Mouse (Mus musculus) liver, embryonic 12.5 days (tissue): ENCODE measurements around the gene Mgst2. TPM values are rescaled to one million over a fixed set of nuclear protein-coding genes. Genes with fewer than 3 reads are reported as not detected.

Source experiments
- ATAC-seq: fragments of 200-750 bp; cut with Nextera tagmentation; 2 replicates; pipeline ENCODE4 v1.8.0; 2017; ENCODE audit warnings: moderate number of reproducible peaks, mild to moderate bottlenecking, moderate library complexity
- H3K27ac ChIP-seq: fragments of 300-500 bp; sonication (generic); 2 replicates; pipeline ENCODE4 v1.5.1; 2016; ENCODE audit warnings: mild to moderate bottlenecking
- H3K27me3 ChIP-seq: fragments of 300-500 bp; sonication (generic); replicated peaks from 2 replicates; pipeline ENCODE4 v1.6.1; 2016; ENCODE audit warnings: mild to moderate bottlenecking, moderate library complexity
- H3K36me3 ChIP-seq: fragments of 300-500 bp; sonication (generic); 2 replicates; pipeline ENCODE4 v1.6.1; 2016; ENCODE audit warnings: mild to moderate bottlenecking, moderate library complexity
- H3K4me1 ChIP-seq: fragments of 300-500 bp; sonication (generic); 2 replicates; pipeline ENCODE4 v1.6.1; 2016
- H3K4me2 ChIP-seq: fragments of 300-500 bp; sonication (generic); 2 replicates; pipeline ENCODE4 v1.6.1; 2016; ENCODE audit warnings: mild to moderate bottlenecking, moderate library complexity
- H3K4me3 ChIP-seq: fragments of 300-500 bp; sonication (generic); 2 replicates; pipeline ENCODE4 v1.5.1; 2016; ENCODE audit warnings: mild to moderate bottlenecking, moderate library complexity
- H3K9ac ChIP-seq: fragments of 300-500 bp; sonication (generic); 2 replicates; pipeline ENCODE4 v1.6.1; 2016; ENCODE audit warnings: mild to moderate bottlenecking, moderate library complexity
- H3K9me3 ChIP-seq: fragments of 300-500 bp; sonication (generic); replicated peaks from 2 replicates; pipeline ENCODE4 v1.6.1; 2016; ENCODE audit warnings: mild to moderate bottlenecking, moderate library complexity
- WGBS: fragments of 180-500 bp; shearing (Covaris S2); methylation state at CpG from one replicate; pipeline ENCODE4 v1.1.7; 2016; ENCODE audit not compliant: insufficient replicate concordance; 5-methylcytosine and 5-hydroxymethylcytosine counted together
- polyA plus RNA-seq: library from polyadenylated mRNA; unstranded; fragments of >200 nt; fragmentation: Nextera tagmentation; extraction: Ambion mirVana; gene quantifications from 2 replicates; pipeline ENCODE4 v1.2.1, GENCODE M21; 2016

Mgst2 gene
- polyA plus RNA-seq, 1 experiment from 2014 or later: 16.5 TPM

DNA sequence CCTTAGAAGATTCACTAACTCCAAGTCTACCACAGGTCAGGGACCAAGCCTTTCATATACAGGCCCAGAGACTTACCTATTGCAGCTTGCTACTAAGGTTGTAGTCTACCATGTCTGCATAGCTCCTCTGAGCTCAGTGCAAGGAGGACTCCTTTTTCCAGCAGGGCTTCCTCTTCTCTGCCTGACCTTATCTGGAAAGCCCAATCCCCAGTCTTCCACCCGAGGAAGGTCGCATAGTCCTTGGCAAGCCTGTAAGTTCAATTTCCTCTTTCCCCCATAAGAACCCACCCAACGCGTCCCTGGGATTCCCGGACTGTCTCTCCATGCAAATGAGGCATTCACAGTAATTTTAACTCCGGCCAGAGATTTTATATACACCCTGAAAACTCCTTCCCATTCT, 66.1 kb downstream of the Mgst2 start:
- Histone ChIP-seq H3K27ac (peak overlapping the region; percentile 98), H3K9me3 (no peaks in the 10 kb centered on the region), H3K36me3 (no peaks in the 10 kb centered on the region), H3K27me3 (no peaks in the 10 kb centered on the region), H3K4me3 (no peak overlapping the region), H3K4me2 (no peak overlapping the region), H3K9ac (no peak overlapping the region), H3K4me1 (peaks cover 76% of the 10 kb centered on the region)
- 32% methylated on average over 6 of the region's 6 CpGs for WGBS
- ATAC-seq: no peak

DNA sequence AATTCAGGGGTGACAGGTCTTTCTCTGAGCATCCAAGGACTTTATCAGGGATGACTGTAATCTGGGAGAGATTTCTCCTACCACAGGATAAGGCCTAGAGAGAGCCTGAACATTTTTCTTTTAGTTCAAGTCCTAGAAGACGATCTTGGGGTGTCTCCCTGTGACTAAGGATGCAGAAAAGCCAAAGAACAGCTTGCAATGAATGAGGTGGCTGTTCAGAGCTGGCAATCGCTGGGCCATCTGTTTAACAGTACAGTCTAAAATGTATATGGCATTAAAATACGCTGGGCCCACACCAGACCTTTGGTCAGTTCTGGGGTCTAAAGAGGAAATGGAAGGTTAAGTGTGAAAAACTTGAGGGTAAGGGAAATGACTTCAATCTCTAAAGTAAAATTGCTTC, 67.3 kb downstream of the Mgst2 start:
- peak overlapping the region; percentile 69 for H3K4me2 ChIP-seq
- peaks cover 84% of the 10 kb centered on the region for H3K4me1 ChIP-seq
- peak overlapping the region; percentile 98 for H3K27ac ChIP-seq
- peak overlapping the region; percentile 32 for H3K9ac ChIP-seq
- 0 out of 2 replicates have a peak overlapping the region, but pooled peaks have one; percentile 32 for H3K4me3 ChIP-seq
- H3K9me3 ChIP-seq: no peaks in the 10 kb centered on the region
- WGBS: 39% methylated on average over 3 of the region's 3 CpGs
- no peaks in the 10 kb centered on the region for H3K36me3 ChIP-seq
- no peaks in the 10 kb centered on the region for H3K27me3 ChIP-seq
- no peak for ATAC-seq

DNA sequence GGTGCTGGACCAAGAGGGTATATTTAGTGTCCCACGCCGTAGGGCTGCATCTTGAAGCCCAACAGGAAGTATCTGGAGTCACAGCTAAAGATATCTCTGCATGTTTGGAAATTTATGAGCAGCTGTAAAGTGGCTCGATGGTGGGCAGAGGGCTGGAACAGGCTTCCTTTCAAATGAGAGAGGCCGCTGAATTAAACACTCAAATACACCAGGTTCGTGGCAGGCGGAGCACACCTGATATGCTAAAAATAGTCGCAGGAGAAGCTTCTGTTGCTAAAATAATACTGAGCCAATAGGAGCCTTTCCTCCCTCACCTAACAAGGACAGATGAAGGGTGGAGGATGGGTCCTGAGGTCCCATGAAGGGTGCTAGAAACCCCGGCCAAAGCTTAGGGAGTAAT, 67.8 kb downstream of the Mgst2 start:
- peak overlapping the region; percentile 69 for H3K4me2 ChIP-seq
- H3K27me3 ChIP-seq: no peaks in the 10 kb centered on the region
- H3K27ac ChIP-seq: peak overlapping the region; percentile 98
- peaks cover 89% of the 10 kb centered on the region for H3K4me1 ChIP-seq
- peak overlapping the region; percentile 32 for H3K9ac ChIP-seq
- 15% methylated on average over 8 of the region's 8 CpGs for WGBS
- H3K4me3 ChIP-seq: peak overlapping the region; percentile 32
- no peaks in the 10 kb centered on the region for H3K36me3 ChIP-seq
- no peaks in the 10 kb centered on the region for H3K9me3 ChIP-seq
- ATAC-seq: peak; percentile 79

DNA sequence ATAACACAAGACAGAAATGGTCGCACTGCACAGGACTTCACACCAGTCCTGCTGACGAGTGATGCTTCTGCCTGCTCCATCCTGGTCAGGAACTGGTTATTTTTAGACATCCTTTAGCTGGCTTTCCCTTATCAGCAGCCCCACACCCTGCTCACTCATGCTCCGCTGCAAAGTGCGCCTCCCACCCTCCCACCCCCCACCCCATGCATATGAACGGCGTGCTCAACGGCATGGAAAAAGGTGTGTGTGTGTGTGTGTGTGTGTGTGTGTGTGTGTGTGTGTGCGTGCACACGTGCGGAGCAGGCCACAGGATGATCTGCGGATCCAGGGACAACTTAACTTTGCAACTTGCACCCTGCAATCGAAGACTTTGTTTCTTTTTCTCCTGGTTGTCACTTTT, 68.3 kb downstream of the Mgst2 start:
- peaks cover 93% of the 10 kb centered on the region for H3K4me1 ChIP-seq
- 8% methylated on average over 12 of the region's 12 CpGs for WGBS
- peak overlapping the region; percentile 98 for H3K27ac ChIP-seq
- H3K27me3 ChIP-seq: no peaks in the 10 kb centered on the region
- peak; percentile 98 for ATAC-seq
- no peaks in the 10 kb centered on the region for H3K36me3 ChIP-seq
- peak overlapping the region; percentile 51 for H3K9ac ChIP-seq
- H3K9me3 ChIP-seq: no peaks in the 10 kb centered on the region
- H3K4me2 ChIP-seq: peak overlapping the region; percentile 69
- H3K4me3 ChIP-seq: peak overlapping the region; percentile 32

- H3K4me2 ChIP-seq: peak overlapping the region; percentile 69
- H3K9me3 ChIP-seq: no peaks in the 10 kb centered on the region
- peak overlapping the region; percentile 32; the same call in 1 of the 2 replicates for H3K4me3 ChIP-seq
- peaks cover 94% of the 10 kb centered on the region for H3K4me1 ChIP-seq
- no peak for ATAC-seq
- peak overlapping the region; percentile 51 for H3K9ac ChIP-seq
- WGBS: 55% methylated on average over 14 of the region's 14 CpGs
- H3K36me3 ChIP-seq: no peaks in the 10 kb centered on the region
- H3K27ac ChIP-seq: peak overlapping the region; percentile 98
- H3K27me3 ChIP-seq: no peaks in the 10 kb centered on the region
Measured at GRCm38 (mm10) chr3:51729109-51729918, 69.2 kb downstream of the Mgst2 start.

DNA sequence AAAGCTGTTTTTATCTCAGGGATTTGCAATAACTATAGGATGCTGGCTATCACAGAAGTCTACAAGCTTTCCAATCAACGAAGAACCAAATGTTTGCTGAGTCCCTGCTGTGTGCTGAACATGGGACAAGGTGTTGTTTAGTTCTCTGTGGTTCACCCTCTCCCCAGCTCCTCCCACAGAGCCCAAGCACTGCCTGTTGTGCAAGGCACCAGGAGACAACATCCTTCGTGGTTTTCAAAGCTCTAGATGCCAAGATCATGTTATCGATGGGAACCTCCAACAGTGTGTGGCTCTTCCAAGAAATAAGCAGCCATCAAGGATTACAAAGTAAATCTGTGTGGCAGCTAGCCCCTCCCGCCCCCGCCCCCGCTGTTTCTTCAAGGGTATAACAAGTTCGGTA, 70.5 kb downstream of the Mgst2 start:
- H3K9ac ChIP-seq: no peak overlapping the region
- no peak overlapping the region for H3K4me2 ChIP-seq
- WGBS: 51% methylated on average over 7 of the region's 7 CpGs
- no peak overlapping the region for H3K4me3 ChIP-seq
- no peak overlapping the region for H3K27ac ChIP-seq
- H3K36me3 ChIP-seq: no peaks in the 10 kb centered on the region
- no peaks in the 10 kb centered on the region for H3K27me3 ChIP-seq
- peaks cover 83% of the 10 kb centered on the region for H3K4me1 ChIP-seq
- H3K9me3 ChIP-seq: no peaks in the 10 kb centered on the region
- no peak for ATAC-seq

DNA sequence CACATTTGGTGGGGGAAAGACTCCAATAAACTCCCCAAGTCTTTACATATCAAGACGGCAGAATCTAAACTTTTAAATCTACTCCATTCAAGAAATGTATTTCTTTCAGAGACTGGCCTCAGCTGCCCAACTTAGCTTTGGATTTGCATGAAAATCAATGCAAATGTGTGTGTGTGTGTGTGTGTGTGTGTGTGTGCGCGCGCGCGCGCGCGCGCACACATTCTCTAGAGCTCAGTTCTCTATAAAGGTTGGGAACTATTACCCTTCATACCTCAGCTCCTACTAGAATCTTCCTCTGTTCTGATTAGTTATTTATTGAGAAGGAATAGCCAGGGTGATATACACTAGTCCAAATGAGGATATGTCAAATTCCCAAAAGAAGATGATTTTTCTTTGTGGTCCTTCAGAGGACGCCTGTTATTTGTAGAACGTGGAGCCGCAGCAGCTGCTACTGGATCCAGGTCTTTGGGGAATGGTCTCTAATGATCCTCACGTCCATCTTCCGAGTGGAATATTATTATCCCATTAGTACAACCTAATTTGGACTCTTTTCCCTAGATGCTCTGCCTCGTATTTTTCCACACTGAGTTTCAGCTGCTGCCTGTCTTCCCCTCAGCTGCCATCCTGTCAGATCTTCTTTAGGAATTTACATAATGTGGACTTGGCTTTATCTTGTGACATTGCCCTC, 71.9 kb downstream of the Mgst2 start:
- no peak overlapping the region for H3K4me3 ChIP-seq
- H3K27ac ChIP-seq: no peak overlapping the region
- H3K4me2 ChIP-seq: no peak overlapping the region
- no peaks in the 10 kb centered on the region for H3K9me3 ChIP-seq
- no peak overlapping the region for H3K9ac ChIP-seq
- H3K36me3 ChIP-seq: no peaks in the 10 kb centered on the region
- no peak for ATAC-seq
- no peaks in the 10 kb centered on the region for H3K27me3 ChIP-seq
- H3K4me1 ChIP-seq: peaks cover 83% of the 10 kb centered on the region
- WGBS: 89% methylated on average over 16 of the region's 16 CpGs

Other genes starting within 250 kb of the Mgst2 start
- gene Naa15, start 245.2 kb upstream of the Mgst2 start, polyA plus RNA-seq: 41.9 and 49.9 TPM in 2 replicates
- gene Rab33b, start 176.4 kb upstream of the Mgst2 start, polyA plus RNA-seq: 6.5 and 7.6 TPM in 2 replicates
- gene Setd7, start 99.5 kb upstream of the Mgst2 start, polyA plus RNA-seq: 1.0 and 1.7 TPM in 2 replicates